Mouse (Mus musculus) ES-E14 (cell line): ENCODE measurements around the gene Akp3.

Experiments used
- HCFC1 ChIP-seq: IDR thresholded peaks from 2 replicates; pipeline ENCODE4 v1.6.1; 2012; ENCODE audit warnings: low read length, inconsistent platforms, borderline replicate concordance; ENCODE audit not compliant: insufficient read depth
- ZNF384 ChIP-seq: IDR thresholded peaks from 2 replicates; pipeline ENCODE4 v1.6.1; 2012; ENCODE audit warnings: low read depth, low read length, inconsistent platforms

GRCm38 (mm10) chr1:87124673-87125072 is at the start of gene Akp3:
- TF ChIP-seq HCFC1: no peak
- no peak for TF ChIP-seq ZNF384
